Mouse (Mus musculus) testis, adult 2 months (tissue): ENCODE measurements around the gene Olfr694.

Experiments used
- CTCF ChIP-seq: fragments of 200-500 bp; IDR thresholded peaks from 2 replicates; pipeline ENCODE4 v1.5.1; 2012; ENCODE audit warnings: low read depth, mild to moderate bottlenecking, inconsistent platforms, low read length, moderate library complexity; ENCODE audit not compliant: control insufficient read depth, insufficient read depth, insufficient replicate concordance
- POLR2A ChIP-seq: fragments of 200-500 bp; IDR thresholded peaks from 2 replicates; pipeline ENCODE4 v1.6.1; 2012; ENCODE audit warnings: low read depth, mild to moderate bottlenecking, inconsistent platforms, low read length, moderate library complexity; ENCODE audit not compliant: control insufficient read depth

- no peak for TF ChIP-seq CTCF
- TF ChIP-seq POLR2A: no peak
These were observed 45.4 kb upstream of the Olfr694 start for GRCm38 (mm10) chr7:106737028-106737427.
